Mouse (Mus musculus) testis, adult 2 months (tissue): ENCODE data around the gene Acrbp.

Experiments
- CTCF ChIP-seq: fragments of 200-500 bp; IDR thresholded peaks from 2 replicates; pipeline ENCODE4 v1.5.1; 2012; ENCODE audit warnings: low read depth, mild to moderate bottlenecking, inconsistent platforms, low read length, moderate library complexity; ENCODE audit not compliant: control insufficient read depth, insufficient read depth, insufficient replicate concordance
- POLR2A ChIP-seq: fragments of 200-500 bp; IDR thresholded peaks from 2 replicates; pipeline ENCODE4 v1.6.1; 2012; ENCODE audit warnings: low read depth, mild to moderate bottlenecking, inconsistent platforms, low read length, moderate library complexity; ENCODE audit not compliant: control insufficient read depth

DNA sequence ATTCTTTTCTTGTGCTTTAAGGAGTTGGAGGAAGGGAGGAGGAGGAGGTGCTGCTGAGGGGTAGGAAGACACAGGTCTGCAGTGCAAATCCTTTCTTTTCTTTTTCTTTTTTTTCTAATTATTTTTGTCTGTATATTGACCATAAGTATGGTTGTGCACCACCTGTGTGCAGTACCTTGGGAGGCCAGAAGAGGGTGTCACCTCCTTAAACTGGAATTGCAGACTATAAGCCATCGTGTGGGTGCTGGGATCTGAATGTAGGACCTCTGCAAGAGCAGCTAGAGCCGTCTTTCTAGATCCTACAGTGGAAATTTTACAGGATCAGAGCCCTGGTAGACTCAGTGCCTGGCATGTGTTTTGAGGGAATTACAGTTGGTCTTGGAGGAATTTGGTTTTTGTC, 58.2 kb downstream of the Acrbp start:
- TF ChIP-seq POLR2A: no peak
- TF ChIP-seq CTCF: no peak
